Mouse (Mus musculus): ENCODE measurements around the gene Apol7b.

Gene Apol7b

DNA sequence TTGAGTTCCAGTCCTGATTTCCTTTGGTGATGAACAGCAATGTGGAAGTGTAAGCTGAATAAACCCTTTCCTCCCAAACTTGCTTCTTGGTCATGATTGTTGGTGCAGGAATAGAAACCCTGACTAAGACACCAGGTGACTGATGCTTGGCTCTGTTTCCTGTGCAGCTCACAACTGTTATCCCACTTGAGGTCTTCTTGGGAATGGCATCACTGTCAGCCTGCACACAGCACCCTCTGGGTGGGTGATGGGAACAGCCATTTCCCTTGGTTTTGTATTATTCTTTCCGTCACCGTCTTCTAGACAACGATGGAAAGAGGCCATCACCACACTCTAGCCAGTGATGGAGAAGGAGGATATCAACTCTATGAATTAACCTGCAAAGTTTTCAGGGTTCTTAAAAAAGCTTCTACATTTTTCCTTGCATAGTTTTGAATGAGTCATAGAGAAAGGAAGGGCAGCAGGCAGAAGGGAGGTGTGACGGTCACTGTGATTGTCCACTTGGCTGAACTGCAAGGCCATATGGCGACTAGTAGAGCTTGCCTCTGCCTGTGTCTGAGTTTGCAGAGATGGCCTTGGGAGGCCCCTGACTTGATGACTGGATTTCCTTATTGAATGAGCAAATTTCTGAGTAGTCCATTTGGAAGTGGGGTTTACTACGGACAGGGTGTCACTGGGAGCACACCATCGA is 62.8 kb downstream of the Apol7b start:
- DNase-seq (ENCODE audit: low read depth, low spot score) = no peak

DNA sequence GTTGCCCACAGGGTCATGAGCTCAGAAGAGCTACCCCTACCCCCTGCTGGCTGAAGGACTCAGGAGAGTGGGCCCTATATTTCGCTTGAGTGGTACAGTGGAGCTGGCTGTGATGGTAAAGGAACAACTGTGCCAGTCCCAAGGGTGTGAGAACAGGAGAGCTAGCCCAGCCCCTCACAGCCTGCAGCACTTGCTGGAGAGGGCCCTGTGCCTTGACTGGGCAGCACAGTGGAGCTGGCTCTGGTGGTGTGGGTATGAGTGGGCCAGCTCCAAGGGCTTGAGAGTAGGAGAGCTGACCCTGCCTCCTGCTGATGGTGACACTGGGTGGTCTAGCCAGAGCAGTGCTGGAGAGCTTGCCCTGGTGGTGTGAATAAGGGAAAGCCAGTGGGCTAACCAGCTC is 64.4 kb downstream of the Apol7b start:
- DNase-seq (ENCODE audit: low read depth, low spot score) = no peak

DNA sequence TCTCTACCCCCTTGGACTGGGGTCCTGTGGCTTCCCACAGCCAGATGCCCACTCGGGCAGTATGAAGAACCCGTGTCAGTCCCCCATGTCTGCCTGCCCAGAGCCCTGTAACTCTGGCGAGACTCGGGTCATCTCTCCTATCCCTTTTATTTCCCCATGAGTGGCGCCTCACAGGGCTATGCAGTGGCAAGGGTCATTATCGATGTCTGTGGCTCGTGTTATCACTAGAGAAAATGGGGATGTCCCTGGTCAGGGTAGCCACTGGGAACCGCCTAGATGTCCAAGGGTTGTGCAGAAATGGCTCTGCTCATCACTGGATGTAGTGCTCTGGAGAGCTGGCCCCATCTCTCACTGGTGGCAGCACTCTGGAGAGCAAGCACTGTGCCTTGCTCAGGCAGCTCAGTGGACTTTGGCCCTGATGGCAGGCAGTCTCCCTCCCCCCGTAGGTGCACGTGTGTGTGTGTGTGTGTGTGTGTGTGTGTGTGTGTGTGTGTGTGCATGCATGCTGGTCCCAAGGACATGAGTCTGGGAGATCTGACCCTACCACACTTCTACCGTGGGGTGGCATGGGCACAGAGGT is 64.9 kb downstream of the Apol7b start:
- DNase-seq (ENCODE audit: low read depth, low spot score) = no peak

DNA sequence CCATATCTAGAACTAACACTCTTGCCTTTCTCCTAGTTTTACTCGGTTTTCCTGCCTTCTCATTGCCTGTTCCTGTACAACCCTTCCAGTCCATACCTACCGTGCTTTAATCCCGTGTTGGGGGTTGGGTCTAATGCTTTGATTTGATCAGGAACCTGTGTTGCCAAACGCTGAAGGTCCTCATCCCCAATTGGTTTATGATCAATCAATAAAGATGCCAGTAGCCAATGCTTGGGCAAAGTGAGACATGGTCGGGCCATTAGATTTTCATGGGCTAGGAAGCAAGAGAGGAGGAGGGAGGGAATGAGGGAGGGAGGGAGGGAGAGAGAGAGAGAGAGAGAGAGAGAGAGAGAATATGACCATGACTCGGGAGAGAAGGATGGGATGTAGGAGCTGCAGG is 65.8 kb downstream of the Apol7b start:
- no peak for DNase-seq (ENCODE audit: low read depth, low spot score)

GRCm38 (mm10) chr15:77379921-77380320 is 67.4 kb downstream of the Apol7b start:
- no peak for DNase-seq (ENCODE audit: low read depth, low spot score)

GRCm38 (mm10) chr15:77377419-77377818 is 69.9 kb downstream of the Apol7b start:
- no peak for DNase-seq (ENCODE audit: low read depth, low spot score)

DNA sequence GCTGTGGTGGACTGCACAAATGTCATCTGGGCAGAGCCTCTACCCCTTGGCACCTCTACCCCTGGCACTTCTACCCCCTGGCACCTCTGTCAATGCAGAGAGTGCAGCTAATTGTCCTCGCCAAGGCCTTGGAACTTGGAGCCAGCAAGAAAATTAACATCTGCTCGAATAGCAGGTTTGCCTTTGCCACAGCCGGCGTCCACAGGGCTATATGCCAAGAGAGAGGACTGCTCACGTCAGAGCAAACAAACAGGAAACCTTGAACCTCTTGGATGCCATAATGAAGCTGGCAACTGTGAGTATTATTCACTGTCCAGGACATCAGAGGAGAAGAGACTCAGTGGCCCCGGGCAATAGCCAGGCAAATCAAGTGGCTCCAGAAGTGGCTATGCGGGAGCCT is 70.4 kb downstream of the Apol7b start:
- no peak for DNase-seq (ENCODE audit: low read depth, low spot score)
